Mouse (Mus musculus) testis, adult 2 months (tissue): ENCODE measurements around the gene Gm16253.

Experiments
- CTCF ChIP-seq: fragments of 200-500 bp; IDR thresholded peaks from 2 replicates; pipeline ENCODE4 v1.5.1; 2012; ENCODE audit warnings: low read depth, mild to moderate bottlenecking, inconsistent platforms, low read length, moderate library complexity; ENCODE audit not compliant: control insufficient read depth, insufficient read depth, insufficient replicate concordance
- POLR2A ChIP-seq: fragments of 200-500 bp; IDR thresholded peaks from 2 replicates; pipeline ENCODE4 v1.6.1; 2012; ENCODE audit warnings: low read depth, mild to moderate bottlenecking, inconsistent platforms, low read length, moderate library complexity; ENCODE audit not compliant: control insufficient read depth

- TF ChIP-seq CTCF (no peak), POLR2A (no peak)
Measured at GRCm38 (mm10) chr3:96571896-96572698, 4.7 kb upstream of the Gm16253 start.
